Mouse (Mus musculus): ENCODE data around the gene Crybg1.
A peak's percentile ranks its signal among the peaks of the same experiment; 100 is the strongest.

The Crybg1 gene

DNA sequence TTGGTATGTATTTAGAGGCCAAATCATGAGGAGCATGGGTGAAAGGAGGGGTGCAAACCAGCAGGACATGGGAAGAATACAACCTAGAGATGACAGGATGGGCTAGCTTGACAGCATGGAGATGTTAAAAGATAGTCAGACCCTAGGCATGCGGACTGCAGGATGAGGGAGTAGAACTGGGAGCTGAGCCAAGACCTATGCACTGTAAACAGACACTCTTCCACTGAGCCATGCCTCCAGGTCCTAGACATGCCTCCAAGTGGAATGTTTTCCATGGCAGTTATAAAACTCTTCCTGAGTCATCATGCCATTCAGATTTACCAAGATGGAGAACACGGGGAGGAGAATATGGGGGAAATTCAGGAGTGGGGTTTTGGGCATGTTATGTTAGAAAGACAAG, 53.9 kb downstream of the Crybg1 start:
- DNase-seq (ENCODE audit: low read depth, low spot score): no peak

DNA sequence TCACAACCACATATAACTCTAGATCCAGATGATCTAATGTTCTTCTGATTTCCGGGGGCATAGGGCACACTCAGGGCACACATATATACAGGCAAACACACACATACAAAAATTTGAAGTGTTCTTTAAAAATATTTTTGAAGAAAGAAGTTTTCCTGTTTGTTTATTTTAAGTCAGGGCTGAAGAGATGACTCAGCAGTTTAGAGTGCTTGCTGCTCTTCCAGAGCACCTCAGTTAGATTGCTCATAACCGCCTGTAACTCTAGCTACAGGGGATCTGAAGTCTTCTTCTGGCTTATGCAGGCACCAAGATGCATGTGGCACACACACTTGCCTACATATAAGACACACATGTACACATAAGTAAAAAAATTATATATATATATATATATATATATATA, 56.9 kb downstream of the Crybg1 start:
- no peak for DNase-seq (ENCODE audit: low read depth, low spot score)

DNA sequence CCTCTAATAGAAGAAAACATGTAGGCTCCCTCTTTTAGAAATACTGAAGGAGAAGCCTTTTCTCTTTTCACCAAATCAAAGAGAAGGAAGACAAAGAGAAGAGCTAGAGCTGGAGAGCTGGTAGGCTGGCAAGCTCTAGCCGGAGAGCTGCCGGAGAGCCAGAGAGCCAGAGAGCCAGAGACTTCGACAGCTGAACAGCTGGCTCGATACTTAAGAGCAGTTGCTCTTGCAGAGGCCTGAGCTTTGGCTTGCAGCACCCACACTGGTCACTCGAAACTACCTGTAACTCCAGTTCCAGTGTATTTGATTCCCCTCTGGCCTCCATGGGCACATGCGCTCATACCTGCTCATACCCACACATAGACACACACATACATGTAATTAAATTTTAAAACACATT, 68.3 kb downstream of the Crybg1 start:
- DNase-seq (ENCODE audit: low read depth, low spot score): no peak

DNA sequence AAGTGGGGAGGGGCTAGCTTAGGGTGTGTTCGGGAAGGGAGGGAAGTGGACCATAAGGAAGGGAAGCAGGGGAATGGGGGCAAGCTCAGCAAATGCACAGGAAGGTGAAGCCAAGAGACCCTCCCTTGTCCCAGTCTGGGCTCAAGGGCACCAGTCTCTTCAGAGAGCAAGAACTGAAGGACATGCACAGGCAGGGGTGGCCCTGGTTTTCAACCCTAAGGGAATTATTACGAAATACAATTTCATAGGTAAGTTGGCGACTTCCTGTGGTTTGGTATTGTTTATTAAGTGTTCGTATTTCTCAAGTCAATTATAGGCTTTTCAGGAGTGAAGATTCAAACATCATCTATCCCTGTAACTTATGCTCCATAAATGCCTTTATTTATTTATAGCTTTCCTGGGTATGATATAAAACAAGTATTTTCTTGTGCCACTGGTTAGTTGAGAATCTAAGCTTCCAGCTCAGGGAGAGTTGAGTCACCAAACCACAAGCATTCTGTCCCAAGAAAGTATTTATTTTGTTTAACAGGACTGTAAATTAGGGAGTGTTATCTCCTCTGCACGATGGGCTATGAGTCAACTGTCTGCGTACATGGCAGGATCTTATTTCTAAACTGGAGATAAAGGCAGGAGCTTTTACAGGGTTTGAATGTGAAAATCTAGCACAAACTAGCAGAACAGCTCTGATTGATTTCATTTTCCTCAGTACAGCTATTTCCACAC, 69.7 kb downstream of the Crybg1 start:
- no peak for DNase-seq (ENCODE audit: low read depth, low spot score)

DNA sequence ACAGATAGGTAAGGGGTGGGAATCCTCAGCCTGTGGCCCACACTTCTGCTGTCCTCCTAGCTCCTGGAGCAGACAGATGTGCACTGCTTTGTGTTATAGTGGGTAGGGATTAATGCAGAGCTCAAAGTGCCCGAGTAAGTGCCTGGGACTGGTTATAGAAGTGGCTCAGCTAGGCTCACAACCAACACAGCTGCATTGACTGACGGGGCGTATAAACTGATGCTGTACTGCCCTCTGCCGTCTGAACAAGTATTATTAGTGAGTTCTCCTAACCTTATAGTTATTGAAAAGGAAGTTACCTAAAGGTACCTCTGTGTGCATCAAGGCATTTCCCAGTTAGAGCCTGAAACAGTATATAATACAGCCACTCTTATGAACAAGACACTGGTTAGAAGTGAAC, 77.6 kb downstream of the Crybg1 start:
- DNase-seq (ENCODE audit: low read depth, low spot score): peak; percentile 90

DNA sequence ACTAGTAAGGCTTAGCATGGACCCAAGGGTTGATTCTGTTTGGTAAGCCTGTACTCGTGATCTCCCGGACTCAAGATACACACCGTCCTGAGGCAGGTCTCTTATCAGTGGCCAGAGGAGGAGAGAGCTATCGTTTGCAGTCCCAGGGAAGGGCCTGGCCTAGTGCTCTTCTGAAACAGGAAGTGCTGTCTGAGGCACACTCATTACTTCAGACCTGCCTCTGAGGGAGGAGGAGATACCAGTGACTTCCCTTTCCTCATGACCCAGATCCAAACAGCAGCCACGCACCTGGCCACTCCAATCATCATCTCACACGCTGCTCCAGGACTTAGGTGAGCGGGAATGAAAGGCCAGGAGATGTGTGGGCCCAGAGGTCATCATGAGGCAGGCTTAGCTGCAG, 79.5 kb downstream of the Crybg1 start:
- DNase-seq (ENCODE audit: low read depth, low spot score): peak; percentile 50

DNA sequence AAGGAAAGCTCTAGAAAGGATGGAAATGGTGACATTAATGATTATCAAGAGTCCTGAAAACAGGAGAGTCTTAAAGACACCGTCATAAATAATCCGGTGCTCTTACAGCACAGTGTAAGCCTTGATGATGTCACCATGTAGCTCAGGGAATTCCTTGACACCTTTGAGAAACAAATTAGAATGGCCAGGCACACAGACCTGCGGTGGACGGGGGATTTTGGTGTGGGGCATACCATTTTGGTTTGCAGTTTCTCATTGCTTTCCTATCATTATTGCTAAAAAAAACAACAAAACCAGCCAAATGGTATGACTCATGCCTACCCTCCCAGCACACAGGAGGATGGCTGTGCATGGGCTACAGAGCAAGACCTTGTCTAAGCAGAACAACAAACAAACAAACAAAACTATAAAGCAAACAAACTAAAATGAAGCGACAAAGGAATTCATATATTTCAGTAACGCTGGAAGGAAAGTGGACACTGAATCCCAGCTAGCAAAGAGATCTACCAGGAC, 82.7 kb downstream of the Crybg1 start:
- DNase-seq (ENCODE audit: low read depth, low spot score): no peak

DNA sequence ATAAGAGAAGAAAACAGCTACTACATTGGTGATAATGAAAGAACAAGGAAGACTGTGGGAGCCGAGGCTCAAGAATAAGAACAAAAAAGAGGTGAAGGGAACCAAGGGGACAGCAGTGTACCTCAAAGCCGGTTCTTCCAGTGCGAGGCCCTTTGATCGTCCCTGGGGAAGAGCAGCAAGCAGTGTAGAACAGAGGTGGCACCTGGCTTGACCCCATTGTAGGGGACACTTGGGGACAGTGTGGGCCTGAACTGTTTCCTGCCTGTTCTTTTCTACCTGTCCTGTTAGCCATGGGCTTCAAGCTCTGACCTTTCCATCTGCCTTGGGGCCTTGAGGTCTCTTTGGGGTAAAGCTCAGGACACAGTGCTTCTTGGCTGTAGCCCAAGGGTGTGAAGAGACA, 85.7 kb downstream of the Crybg1 start:
- DNase-seq (ENCODE audit: low read depth, low spot score): no peak

DNA sequence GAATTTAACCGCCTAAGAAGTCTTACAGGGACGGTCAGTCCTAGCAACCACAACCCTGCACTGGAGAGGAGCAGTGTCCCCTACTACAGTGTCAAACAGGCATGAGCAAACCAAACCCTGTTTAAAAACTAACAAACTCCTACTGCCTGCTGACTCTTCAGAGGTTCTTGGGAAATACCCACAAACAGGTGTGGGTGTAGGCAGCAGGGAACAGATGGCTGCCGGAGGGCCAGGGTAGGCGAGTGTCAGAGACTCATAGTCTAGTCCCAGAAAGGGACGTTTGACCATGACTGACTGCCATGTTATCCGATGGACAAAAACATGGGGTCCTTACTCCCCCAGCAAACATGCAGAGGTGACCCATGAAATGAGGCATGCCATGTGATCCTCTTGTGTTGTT, 97.7 kb downstream of the Crybg1 start:
- no peak for DNase-seq (ENCODE audit: low read depth, low spot score)

DNA sequence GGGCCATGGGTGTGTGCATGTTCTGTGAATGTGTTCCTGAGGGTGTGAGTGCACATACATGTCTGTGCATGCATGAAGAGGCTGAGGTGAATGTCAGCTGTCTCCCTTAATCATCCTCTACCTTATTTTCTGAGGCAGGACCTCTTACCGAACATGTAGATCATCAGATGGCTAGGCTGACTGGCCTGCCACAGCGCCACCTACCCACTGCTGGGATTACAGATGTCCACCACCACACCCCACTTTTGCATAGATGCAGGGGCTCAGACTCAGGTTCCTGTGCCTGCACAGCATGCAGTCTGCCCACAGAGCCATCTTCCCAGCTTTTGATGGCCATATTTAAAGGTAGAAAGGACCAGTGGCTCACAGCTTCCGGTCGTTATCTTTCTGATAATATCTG, 103.9 kb downstream of the Crybg1 start:
- DNase-seq (ENCODE audit: low read depth, low spot score): peak; percentile 48

DNA sequence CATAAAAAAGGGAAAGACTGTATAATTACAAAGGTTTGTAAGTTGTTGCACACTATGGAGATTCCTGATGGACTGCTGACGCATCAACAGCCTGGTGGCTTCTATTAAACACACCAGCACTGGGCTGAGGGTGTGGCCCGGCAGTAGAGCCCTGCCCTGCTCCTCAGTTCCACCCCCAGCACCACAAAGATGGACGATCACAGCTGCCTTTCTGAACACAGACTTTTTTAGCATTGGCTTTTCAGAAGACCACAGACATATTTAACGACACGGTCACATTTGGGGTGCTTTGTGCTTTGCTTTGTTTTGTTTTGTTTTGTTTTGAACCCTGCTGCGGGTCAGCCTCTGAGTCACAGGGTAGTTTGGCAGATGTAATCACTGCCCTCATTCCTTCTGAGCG, 105.0 kb downstream of the Crybg1 start:
- no peak for DNase-seq (ENCODE audit: low read depth, low spot score)

DNA sequence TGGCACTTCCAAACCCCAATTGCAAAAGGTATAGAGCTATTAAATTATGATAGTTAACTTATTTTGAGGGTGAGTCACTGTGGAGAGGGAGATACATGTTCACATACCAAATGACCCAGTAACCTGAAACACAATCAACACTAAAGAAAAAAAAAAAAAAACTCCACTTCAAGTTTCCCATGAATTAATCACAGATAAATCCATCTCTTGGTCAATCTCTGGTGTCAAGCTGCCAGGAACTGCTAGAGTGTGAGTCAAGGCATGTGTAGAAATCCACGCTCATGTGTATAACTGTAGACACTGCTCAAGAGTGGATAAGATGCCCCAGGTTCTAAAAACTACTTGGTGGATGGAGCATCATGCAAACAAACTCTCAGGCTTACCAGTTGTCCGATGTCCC, 109.5 kb downstream of the Crybg1 start:
- DNase-seq (ENCODE audit: low read depth, low spot score): no peak

DNA sequence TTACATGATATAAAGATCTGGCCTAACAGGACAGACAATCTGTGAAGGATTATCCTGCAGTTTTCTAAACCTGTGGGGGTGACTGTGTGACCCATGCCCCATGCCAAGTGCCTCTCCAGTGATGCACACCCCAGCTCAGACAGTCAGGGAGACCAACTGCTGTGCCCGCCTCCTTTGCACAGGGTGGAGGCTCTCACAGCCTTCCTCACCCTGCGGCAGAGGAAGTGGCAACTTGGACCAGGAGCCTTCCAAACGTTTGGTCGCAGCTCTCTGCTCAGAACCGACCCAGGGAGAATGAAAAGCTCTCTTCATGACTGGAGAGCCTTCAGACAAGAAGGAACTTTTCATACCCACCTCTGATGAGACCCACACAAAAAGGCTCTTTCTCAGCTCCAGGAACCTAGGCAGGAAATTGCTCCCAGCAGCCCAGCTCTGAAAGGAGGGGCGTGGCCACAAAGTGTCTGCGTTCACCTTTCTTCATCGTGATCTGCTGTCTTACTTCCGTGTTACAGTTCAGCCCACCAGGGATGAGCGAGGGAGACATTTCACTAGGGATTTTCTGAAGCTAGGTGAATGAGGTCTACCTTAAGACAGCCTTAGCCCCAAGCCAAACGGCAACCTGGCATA, 110.6 kb downstream of the Crybg1 start:
- peak; percentile 73 for DNase-seq (ENCODE audit: low read depth, low spot score)

DNA sequence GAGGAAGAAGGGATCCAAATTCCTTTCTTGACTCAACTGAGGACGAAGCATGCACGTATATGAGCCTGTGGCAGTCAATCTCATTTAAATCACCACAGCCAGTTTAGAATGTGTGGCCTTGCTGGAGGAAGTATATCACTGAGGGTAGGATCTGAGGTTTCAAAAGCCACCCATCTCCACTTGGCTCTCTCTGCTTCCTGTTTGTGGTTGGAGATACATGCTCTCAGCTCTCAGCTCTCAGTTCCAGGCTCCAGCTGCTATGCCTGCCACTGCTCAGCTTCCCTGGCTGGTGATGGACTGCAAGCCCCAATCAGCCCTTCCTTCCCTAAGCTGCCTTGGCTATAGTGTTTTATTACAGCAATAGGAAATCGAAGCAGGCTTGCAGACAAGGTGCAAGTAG, 119.1 kb downstream of the Crybg1 start:
- DNase-seq (ENCODE audit: low read depth, low spot score): peak; percentile 18

DNA sequence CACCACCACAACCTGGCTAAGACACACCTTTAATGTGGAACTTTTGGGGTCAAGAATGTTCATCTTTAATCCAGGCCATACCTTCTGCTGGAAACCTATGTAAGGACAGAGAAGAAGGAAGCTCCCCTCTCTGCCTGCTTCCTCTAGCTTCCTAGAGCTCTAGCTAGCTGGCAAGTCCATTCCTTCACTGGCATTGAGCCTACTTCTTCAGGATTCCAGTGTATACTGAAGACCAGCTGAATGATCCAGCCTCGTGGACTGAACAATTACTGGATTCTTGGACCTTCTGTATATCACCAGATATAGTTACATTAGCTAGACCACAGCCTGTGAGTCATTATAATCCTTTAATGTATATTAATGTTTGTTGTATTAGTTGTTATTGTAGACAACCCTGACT, 121.4 kb downstream of the Crybg1 start:
- DNase-seq (ENCODE audit: low read depth, low spot score): no peak

DNA sequence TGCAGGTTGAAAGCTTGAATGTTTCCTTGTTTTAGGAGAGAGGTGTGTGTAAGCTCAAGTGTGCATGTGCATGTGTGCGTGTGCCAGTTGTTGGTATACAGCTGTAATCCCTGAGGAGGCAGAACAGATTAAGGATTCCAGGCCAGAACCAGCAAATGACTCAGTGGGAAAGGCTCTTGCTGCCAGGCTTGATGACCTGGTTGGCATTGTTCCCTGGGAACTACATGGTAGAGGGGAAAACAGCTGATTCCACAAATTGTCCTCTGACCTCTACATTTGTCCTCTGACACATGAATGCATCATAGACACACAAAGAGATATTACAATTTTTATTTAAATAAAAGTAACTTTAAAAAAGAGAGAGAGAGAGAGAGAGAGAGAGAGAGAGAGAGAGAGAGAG, 122.5 kb downstream of the Crybg1 start:
- no peak for DNase-seq (ENCODE audit: low read depth, low spot score)

DNA sequence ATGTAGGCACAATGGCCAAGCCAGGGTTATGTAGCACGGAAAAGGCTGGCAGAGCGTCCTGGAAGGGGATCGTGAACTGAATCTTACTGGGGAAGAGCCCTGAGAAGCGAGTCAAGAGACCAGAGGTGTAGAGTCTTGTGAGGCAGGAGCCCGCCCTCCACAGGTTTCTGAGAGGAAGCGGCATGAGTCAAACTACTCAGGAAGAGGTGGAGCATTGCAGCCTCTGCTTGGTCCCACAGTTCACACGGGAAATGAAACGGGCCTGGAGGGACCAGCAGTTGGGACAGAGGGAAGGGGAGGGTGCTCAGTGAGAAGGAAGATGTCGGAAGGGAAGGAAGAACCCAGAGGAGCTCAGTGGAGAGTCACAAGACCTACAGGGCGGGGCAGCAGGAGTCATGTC, 123.9 kb downstream of the Crybg1 start:
- peak; percentile 52 for DNase-seq (ENCODE audit: low read depth, low spot score)

DNA sequence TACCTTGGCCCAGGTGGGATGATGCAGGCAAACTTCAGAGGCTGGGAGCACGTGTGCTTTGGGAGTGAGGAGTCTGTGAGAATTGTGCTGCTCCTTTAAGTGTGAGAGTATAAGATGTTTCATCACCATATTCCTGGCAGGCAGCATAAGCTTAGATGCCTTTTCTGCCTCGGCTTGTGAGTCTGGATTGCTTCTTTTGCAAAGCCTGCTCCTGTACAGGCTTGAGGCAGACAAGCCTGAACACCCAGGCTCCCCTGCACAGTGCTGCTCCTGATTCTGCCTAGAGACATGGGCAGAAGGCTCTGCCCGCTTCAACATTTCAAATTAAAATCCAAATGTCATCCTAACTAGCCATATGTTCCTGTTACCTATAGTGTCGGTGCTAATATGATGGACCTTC, 128.5 kb downstream of the Crybg1 start:
- no peak for DNase-seq (ENCODE audit: low read depth, low spot score)

DNA sequence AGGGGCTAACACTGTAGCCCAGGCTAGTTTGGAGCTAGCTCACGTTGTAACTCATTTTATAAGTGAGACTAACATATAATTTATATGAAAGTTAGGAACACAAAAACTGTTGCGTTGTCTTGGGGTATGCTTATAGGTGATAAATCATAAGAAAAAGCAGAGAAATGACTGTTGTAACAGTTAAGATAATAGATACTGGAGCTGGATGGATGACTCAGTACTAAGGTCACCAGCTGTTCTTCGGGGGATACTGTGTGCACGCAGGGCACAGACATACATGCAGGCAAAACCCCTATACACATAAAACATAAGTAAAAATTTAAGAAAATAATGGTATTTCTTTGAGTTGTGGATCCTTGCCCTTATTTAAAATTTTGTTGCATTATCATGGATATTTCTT, 130.1 kb downstream of the Crybg1 start:
- DNase-seq (ENCODE audit: low read depth, low spot score): no peak

DNA sequence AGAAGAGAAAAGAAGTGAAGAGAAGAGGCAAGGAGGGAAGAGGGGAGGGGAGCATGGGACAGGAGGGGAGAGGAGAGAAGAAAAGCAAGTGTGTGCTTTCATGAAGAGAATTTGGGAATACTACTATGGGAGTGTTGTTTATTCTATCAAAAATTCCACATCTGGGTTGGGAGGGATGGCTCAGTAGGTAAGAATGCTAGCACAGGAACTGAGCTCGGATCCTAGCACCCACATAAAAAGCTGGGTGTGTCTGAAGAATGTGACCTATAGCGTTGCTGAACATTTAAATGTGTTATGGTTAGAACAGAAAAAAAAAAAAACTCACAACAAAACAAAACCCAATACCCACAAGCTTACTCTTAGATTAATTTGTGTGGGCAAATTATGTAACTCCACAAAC, 133.0 kb downstream of the Crybg1 start:
- DNase-seq (ENCODE audit: low read depth, low spot score): no peak

DNA sequence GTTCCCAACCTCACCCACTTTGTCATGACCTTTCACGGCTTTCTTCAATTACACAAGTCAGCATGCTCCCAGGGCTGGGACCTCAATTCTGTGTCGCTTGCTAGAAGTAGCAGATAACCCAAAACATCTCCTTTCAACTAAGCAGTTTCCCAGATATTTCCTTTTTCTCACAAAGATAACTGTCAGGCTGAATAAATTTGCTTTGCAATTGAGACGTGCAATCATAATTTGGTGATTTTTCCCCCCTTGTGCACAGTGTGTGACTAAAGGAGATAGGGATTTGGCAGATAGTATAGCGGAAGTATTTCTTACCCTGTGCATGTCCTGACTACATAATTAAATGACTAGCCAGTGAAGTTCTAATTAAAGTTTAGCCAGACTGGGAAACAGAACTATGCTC, 134.8 kb downstream of the Crybg1 start:
- no peak for DNase-seq (ENCODE audit: low read depth, low spot score)

DNA sequence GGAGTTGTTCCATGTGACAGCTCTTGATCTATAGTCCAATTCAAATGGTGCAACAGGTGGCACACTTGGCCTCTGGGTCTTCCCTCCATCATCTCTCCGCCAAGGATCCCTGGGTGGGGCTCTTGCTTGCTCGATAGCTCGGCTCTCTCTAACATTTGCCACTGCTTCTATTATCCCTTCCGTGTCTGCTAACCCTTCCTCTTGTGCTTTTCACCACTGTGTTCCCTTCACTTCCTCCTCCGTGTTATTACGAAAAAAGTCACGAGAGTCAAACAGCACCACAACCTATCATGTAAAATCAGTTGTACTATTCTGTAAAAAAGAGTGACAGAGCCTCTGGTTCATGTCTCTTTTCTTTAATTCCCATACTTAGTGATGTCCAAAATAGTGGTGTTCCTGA, 137.2 kb downstream of the Crybg1 start:
- no peak for DNase-seq (ENCODE audit: low read depth, low spot score)

DNA sequence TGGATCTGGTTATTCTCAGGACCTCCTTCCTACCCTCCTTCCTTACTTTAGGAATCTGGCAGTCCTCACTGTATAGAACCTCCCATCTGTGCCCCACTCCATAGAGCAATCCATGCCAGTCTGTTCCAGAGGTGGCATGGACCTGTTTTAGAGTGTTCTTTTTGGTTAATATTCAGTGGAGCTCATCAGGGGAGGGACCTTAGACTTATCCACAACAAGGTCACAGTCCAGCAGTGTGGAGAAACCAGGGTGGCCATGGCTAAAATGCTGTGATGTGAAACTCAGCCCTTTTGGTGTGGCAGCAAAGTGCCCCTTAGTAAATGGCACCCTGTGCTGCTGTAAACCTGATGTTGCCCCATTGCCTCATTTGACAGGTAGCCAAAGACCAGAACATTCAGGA, 139.8 kb downstream of the Crybg1 start:
- DNase-seq (ENCODE audit: low read depth, low spot score): no peak

DNA sequence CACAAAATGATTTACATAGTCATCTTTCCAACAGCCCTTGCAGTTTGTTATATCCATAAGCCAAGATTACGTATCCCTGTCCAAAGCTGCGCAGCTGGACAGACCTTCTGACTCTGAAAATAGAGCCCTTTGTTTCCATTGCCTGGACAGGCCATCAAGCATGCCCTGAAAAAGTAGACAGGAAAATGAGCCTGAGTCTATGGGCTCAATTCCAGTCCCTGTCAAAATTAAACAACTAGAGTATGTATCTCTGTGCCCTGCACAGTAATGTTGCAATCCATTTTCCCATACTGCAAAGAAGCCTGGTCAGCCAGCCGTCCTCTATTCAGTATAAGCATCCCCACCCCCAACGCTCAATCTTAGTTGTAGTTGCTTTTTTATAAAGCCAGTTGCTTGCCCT, 141.8 kb downstream of the Crybg1 start:
- no peak for DNase-seq (ENCODE audit: low read depth, low spot score)

Measured in CD4-positive, CD25-positive, alpha-beta regulatory T cell, adult 2 months (primary cell).